Mouse (Mus musculus) right cerebral cortex, postnatal 10 days (tissue): ENCODE measurements at regions not wholly inside any gene's neighbourhood (a gene's known extent, or its start where the extent isn't known, plus 50 kb on each side); places are given as distances from the start of the nearest gene placed in this dataset.

ENCODE experiments used
- DNase-seq, 2 experiments: peaks; one replicate each; pipeline ENCODE4 v3.0.0; 2021; ENCODE audit warnings: low spot score in 2 of 2

DNA sequence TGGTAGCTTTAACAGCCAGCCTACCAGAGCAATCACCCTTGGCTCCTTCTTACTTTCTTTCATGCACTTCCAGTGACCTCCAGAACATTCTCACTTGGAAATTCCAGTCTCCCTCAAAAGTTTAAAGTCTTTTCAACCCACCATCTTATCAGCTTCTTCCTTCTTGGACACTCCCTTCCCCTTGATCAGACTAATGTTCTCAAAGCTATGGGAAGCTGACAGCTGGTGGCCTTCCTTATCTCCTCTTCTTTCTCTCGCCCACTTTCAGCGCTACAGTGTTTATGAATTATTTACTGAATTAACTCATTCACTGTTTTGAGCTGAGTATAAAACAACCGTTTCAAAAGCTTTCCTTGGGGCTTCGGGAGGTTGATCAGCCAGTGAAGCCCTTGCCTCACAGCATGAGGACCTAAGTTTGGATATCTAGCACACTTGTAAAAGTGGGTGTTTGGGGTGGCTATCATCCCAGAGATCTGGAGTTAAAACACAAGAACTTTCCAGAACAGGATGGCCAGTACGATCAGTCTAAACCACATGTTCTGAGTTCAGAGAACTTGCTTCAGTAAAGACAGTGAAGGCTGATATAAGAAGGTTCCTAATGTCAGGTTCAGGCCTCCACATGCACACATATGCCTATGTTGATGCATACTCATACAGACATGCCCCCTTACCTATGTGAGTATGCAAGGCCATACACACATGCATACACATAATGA, 59.7 kb upstream of the Ikzf2 start:
- DNase-seq = no peak

- DNase-seq = no peak
Measured at GRCm38 (mm10) chr1:69752724-69753123, 65.7 kb upstream of the Ikzf2 start.

- DNase-seq = no peak
Measured at GRCm38 (mm10) chr1:69757702-69758101, 69.1 kb upstream of the Spag16 start.

- DNase-seq = peak; percentile 33 to 45
Measured at GRCm38 (mm10) chr1:69759544-69759943, 67.2 kb upstream of the Spag16 start.

DNA sequence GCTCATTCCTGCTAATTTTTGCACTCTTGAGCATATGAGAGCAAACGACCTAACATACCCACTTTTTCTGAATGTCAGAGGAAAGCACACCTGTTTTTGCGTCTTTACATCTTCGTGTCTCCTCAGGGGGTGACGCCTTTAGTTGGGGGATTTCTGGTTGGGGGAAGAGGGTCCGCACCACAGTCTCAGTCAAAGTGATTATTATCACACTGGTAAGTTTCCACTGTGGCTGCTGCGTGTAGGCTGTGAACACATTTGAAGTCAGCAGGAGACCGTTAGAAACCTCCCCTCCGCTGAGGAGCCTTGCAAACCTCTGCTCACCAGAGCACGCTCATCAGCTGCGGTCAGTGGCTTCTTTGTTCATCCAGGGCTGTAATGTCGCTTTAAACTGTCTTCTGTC, 58.1 kb upstream of the Spag16 start:
- no peak for DNase-seq

DNA sequence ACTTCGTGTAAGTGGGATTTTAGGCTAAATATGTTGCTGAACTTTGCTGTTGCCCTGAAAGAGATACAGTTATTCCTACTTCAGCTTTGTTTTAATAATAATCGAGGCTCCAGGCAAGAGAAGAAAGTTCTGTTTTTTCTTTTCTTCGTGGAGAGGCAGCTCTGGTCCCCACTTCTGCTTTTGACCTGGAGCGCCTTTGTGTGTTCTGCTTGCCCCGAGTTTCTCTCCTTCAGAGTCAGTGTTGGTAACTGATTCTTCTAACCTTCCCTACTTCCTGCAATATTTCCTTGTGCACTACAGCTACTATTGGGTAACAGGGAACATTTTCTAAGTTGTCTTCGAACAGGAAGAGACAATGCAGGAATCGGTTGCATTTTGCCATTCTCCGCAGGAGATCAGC, 56.6 kb upstream of the Spag16 start:
- DNase-seq = no peak

- DNase-seq = no peak
Measured at GRCm38 (mm10) chr1:69771436-69771835, 55.3 kb upstream of the Spag16 start.

DNA sequence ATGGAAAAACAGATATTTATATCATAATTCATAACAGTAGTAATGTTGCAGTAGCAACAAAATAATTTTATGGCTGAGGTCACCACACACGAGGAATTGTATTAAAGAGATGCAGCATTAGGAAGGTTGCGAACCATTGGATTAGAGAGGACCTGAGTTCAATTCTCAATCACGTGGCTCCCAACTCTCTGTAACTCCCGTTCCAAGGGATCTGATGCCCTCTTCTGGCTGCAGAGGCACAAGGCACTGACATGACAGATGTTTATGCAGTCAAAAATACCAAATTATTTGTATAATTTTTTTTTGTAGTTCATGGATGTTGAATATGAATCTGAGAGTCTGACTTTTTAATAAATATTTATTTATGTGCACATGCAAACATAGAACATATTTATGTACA, 51.2 kb upstream of the Spag16 start:
- DNase-seq = no peak
